Mouse (Mus musculus) bone marrow, adult 2 months (tissue): ENCODE measurements at regions not wholly inside any gene's neighbourhood (a gene's known extent, or its start where the extent isn't known, plus 50 kb on each side); places are given as distances from the start of the nearest gene placed in this dataset.

Experiments
- CTCF ChIP-seq: fragments of 200-500 bp; IDR thresholded peaks from 2 replicates; pipeline ENCODE4 v1.5.1; 2011; ENCODE audit warnings: low read length, control low read depth; ENCODE audit not compliant: control insufficient read depth, insufficient read depth
- POLR2A ChIP-seq: fragments of 200-500 bp; IDR thresholded peaks from 2 replicates; pipeline ENCODE4 v1.6.1; 2011; ENCODE audit warnings: low read depth, mild to moderate bottlenecking, control low read depth, low read length, borderline replicate concordance; ENCODE audit not compliant: control insufficient read depth

DNA sequence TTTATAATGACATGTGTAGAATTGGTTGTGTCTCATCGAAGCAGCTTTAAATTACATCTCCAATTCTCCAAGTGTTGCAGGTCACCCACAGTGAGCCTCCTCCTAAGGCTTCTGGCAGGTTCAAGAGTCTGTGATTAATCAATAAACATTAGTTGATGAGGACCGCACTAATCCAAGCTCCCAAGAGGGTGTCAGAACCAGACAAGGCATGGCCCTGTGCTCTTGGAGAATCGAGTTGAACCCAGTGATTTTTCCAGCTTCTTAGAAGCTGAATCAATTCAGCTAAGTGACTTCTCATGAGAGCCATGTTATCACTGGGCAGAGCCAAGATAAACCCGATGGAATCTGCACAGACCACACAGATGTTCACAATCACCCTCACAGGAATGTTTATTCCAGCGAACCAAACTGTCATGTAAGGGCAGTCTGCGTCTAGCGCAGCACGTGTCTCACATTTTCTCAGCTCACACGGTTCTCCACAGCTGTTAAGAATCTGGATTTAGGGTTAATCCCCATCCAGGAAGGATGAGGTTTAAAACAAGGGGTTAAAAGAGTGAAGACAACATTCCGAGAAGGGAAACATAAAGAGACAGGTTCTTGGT is 76.4 kb upstream of the Cd93 start:
- no peak for TF ChIP-seq CTCF
- TF ChIP-seq POLR2A: no peak
